Mouse (Mus musculus) heart, adult 2 months (tissue): ENCODE measurements around the gene Serpine2.

Experiments
- CTCF ChIP-seq: fragments of 200-600 bp; IDR thresholded peaks from 2 replicates; pipeline ENCODE4 v1.8.1; 2022; ENCODE audit warnings: antibody characterized with exemption, mild to moderate bottlenecking, moderate library complexity
- EP300 ChIP-seq: fragments of 200-500 bp; IDR thresholded peaks from 2 replicates; pipeline ENCODE4 v1.6.1; 2011; ENCODE audit warnings: low read depth, low read length, control low read depth; ENCODE audit not compliant: insufficient read depth
- POLR2A ChIP-seq: fragments of 200-500 bp; IDR thresholded peaks from 2 replicates; pipeline ENCODE4 v1.6.1; 2011; ENCODE audit warnings: mild to moderate bottlenecking, low read depth, low read length, control low read depth; ENCODE audit not compliant: insufficient read depth

DNA sequence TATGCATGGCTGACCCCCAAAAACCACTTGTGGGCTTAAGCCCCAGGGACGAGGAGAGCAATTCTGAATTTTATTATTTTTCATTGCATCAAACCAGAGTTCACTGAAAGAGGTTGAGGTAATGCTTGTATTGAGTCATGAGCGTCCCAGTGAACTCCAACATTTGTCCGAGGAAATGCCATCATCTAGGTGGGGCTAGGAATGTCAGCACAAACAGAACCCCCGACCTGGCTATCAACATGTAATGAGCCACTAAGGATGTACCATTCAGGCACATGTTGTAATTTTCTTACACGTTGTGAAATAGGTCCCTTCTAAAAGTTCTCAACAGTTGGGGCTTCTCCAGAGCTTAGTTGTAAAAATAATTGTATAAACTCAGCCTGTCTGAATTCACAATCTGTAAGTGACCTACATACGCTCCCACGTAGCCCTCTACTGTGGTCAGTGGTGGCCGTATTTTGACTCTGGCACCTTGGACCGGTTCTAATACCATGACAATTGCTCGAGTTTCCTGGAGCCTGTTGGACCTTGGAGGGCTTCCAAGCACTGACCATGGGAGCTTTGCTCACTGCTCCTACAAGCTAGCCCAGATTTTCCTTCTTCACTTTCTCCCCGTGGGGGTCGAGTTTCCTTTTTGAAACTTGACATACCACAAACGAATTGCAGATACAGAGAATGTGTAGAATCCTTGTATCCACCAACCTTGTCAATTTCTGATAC lies 38.0 kb downstream of the Serpine2 start:
- TF ChIP-seq CTCF (no peak), EP300 (no peak), POLR2A (no peak)
